Mouse (Mus musculus) olfactory bulb, adult 2 months (tissue): ENCODE measurements at regions not wholly inside any gene's neighbourhood (a gene's known extent, or its start where the extent isn't known, plus 50 kb on each side); places are given as distances from the start of the nearest gene placed in this dataset.

Experiments used
- CTCF ChIP-seq: fragments of 200-500 bp; IDR thresholded peaks from 2 replicates; pipeline ENCODE4 v1.5.1; 2012; ENCODE audit warnings: low read depth, mild to moderate bottlenecking, low read length, moderate library complexity; ENCODE audit not compliant: insufficient read depth
- POLR2A ChIP-seq: fragments of 200-500 bp; IDR thresholded peaks from 2 replicates; pipeline ENCODE4 v1.6.1; 2012; ENCODE audit warnings: mild to moderate bottlenecking, low read depth, low read length, moderate library complexity; ENCODE audit not compliant: insufficient read depth

- no peak for TF ChIP-seq POLR2A
- no peak for TF ChIP-seq CTCF
These were observed 147.0 kb upstream of the Emcn start for GRCm38 (mm10) chr3:137193873-137194272.
